Mouse (Mus musculus) embryo, embryonic 10.5 days (tissue): Measurements from ENCODE around the gene Itga3.

ENCODE experiments used
- DNase-seq: peaks from one replicate; pipeline ENCODE4 v3.0.0-alpha.2; 2015; ENCODE audit warnings: low spot score

The Itga3 gene

DNA sequence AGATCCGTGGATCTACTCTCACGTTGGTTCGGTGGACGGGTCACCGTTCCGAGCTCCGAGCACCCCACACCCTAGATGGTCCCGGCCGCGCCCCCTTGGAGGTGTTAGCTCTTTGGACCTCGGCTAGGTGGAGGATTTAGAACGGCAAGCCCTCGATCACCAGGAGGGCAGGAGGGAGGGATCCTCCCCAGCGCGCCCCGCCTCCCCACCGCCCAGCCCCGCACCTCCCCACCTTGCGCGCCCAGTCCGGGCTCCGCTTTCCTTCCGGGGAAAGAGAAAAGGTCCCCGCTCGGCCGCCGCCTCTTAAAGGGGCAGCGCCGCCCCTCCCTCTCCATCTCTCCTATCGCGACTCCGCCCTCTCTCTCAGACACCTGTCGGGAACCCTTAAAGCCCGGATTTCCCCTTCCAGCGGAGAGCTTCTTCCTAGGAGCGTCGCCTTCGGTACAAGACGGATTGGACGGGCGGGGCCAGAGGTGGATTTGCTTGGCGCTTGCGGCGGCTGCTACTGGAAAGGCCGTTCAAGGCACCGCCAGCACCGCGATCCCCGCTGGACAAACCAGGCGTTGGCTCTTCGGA lies at the start of gene Itga3:
TSS of gene Itga3 (minus strand) at position 266 of the 576 bp plus-strand sequence.
- DNase-seq, result peak; percentile 76

DNA sequence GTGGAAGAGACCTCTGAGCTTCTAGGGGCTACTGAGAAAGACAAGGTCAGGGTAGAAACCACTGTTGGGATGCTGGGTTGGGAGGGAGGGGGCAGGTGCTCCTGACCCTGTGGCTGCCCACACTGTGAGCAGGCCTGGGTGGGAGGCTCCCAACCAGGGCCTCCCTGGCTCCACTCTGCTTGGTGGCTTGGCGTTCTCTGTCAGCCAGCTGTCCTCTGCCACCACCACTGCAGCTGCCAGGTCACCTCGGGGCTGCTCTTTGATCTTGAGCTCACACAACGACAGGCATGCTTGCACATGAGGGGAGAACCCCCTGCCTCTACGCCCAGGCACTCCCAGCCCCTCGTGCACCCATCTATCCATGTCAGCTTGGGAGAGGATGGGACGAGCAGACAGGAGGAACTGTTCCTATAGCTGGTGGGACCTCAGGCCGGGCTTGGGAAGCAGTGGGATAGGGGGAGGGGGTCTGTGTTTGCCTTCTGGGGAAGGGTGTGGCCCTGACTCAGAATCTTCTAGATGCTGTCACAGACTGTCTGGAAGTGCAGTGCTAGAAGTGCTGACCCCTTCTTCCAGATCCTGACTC lies 48.9 kb upstream of the Itga3 start:
- DNase-seq, result no peak

DNA sequence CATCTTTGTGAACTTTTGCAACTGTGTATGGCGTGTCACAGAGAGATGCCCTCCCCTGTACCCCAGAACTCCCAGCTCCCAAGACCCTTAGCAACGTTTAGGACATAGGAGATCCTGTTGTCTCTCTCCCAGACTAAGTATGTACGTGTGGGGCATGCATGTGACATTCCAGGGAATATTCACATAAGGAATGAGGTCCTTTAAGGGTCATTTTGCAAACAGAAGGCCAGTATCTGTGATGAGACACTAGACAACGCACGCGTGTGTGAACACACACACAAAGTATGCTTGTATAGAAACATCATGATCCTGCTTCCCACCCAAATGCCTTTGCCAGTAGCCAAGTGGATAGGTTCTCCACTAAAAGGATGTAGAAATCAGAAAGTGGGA lies 45.5 kb upstream of the Itga3 start:
- no peak for DNase-seq

GRCm38 (mm10) chr11:95121161-95122099 lies 44.8 kb upstream of the Itga3 start:
- peak; percentile 54 for DNase-seq

GRCm38 (mm10) chr11:95120633-95121020 lies 44.0 kb upstream of the Itga3 start:
- no peak for DNase-seq

- DNase-seq, result peak; percentile 85
Observed at GRCm38 (mm10) chr11:95119990-95120632, 43.5 kb upstream of the Itga3 start, which contains the start of gene Dlx3. Dlx3 (plus strand) TSS chr11:95120119.

GRCm38 (mm10) chr11:95118505-95118904 lies 41.9 kb upstream of the Itga3 start:
- peak; percentile 88 for DNase-seq

DNA sequence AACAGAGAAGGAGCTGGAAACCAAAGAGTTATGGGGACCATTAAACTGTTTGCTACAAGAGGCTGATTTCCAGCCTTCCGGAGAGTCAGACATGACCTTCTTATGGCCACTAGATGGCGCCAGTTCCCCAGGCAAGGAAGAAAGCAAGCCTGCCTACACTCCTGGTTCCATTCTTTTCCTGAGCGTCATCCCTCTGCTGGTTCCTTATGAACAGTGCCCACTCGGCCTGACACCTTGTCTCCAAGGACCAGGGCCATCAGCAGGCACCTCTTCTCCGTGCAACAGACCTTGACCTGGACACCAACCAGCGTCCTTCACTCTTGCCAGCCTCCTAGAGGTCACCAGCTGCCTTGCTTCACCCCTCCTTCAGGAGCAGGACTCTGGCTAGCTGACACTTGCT lies 40.4 kb upstream of the Itga3 start:
- DNase-seq, result peak; percentile 91

- no peak for DNase-seq
Observed at GRCm38 (mm10) chr11:95110081-95110480, 33.5 kb upstream of the Itga3 start.

DNA sequence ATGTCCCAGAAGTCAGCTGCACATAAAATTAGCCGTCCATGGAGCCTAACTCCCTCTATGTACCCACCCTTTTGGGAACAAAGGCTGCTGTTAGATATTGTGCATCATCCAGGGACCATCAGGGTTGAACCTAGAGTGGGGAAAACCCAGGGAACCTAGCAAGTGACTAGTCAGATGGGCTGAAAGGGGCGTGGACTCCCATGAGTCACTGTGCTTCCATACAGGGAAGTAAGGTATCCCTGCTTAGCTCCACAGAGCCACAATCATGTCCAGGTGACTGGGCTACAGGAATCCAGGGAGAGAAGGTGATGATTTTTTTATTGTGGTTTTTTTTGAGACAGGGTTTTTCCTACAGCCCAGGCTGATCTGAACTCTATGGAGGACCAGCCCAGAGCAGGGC lies 32.4 kb upstream of the Itga3 start:
- no peak for DNase-seq

GRCm38 (mm10) chr11:95106440-95107236 lies 30.0 kb upstream of the Itga3 start:
- peak; percentile 88 for DNase-seq

- DNase-seq, result peak; percentile 57
Observed at GRCm38 (mm10) chr11:95105274-95105874, 28.8 kb upstream of the Itga3 start.

DNA sequence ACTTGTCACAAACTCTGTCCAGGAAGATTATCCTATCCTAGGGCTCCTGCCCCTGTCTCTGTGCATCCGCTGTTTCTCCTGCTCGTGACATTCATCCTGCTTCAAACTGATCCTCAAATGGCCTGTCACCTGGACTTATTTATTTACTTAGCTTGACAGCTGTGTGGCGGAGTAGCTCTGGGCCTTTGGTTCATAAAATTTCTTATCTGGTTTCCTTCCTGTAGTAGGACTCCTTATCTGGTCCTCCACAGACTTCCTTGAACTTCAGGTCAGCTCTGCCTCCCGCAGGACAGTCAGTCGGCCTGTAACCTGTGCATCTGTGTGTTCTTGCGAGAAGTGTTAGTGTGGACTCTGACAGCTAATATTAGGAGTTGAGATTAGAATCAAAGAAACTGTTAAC lies 27.7 kb upstream of the Itga3 start:
- no peak for DNase-seq

DNA sequence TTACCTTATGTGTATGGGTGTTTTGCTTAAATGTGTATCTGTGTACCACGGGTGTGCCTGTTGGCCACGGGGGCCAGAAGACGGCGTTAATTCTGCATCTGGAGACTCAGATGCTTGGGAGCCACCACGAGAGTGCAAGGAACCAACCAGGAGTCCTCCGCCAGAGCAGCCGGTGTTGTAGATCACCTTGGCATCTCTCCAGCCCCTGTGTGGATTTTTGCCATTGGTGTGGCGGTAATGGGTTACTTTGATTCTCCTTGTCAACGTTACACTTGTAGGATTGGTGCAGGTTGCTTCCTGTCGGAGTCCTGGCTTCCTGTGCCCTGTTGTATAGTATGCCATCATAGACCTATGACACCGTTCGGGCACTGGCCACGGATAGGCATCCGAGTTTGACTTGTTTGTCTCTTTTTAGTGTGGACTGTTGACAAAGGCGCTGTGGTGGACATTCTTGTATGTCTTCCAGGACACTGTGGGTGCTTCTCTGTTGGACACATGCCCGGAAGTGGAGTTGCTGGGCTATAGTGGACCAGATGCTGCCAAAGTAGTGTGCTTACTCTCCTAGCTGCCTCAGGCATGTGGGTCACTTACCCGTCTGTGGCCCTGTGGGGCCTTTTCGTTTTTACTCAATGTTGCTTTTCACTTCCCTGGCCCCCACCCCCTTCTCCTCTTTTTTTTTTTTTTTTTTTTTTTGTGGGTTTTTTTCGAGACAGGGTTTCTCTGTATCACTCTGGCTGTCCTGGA lies 25.7 kb upstream of the Itga3 start:
- DNase-seq, result no peak

DNA sequence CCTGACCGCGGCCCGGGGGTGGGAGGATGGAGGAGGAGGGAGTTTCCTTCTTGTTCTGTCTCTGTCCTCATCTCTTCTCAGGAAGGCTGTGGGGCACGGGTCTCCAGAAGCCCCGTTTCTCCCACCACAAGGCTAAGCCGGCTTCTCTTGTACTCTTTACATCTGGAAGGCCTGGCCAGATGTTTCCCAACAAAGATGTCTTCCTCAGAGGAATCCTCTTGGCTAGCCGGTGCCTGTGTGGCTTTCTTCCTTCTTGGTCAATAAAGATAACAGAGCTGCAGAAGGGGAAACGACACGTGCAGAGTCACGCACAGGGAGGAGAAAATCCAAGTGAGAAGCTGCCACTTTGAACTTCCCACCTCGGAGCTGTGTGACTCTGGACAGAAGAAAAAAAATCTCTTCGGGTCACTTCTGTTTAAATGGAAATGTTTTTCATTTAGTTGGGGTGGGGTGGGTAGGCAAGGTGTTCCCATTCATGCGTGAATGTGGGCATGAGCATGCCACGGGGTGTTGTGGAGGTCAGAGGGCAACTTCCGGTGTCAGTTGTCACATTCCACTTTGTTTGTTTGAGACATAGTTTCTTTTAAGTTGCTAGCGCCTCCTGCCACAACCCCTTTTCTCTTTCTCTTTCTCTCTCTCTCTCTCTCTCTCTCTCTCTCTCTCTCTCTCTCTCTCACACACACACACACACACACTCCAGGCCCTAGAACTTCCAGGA lies 24.6 kb upstream of the Itga3 start:
- no peak for DNase-seq

GRCm38 (mm10) chr11:95100393-95100792 lies 23.8 kb upstream of the Itga3 start:
- DNase-seq, result peak; percentile 57

DNA sequence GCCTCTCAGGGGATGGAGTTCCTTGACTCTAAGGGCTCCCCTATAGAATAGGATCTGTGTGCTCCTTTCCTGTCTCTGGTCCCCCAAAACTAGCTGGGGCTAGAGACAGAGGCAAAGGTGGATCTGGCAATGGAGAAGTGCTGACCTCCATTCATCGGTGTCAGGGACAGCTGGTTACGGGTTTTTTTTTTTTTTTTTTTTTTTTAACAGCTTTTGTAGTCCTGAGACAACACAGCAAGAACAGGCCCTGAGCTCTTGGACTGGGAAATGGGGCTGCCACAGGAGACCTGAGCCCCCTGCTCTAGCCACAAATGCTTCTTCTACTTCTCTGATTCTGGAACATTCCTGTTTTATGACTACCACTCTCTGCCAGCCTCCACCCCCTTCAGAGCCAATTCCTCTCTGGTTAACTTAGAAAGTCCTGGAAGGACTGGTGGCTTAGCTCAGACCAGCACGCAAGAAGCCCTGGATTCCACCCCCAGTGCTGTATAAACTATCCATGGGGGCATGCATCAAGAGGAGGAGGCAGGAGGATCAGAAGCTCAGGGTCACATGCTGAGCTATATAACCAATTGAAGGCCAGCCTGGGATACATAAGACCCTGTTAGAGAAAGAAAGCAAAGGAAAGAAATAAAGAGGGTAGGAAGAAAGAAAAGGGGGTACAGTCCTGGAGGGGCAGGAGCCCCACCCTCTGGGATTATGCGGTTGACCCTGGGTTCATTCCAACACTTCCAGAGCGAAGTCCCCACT lies 21.9 kb upstream of the Itga3 start:
- DNase-seq, result no peak

- DNase-seq, result no peak
Observed at GRCm38 (mm10) chr11:95097889-95098288, 21.3 kb upstream of the Itga3 start.
